Mouse (Mus musculus) heart, postnatal 10 days (tissue): ENCODE results near the gene Yars2. TPM values are rescaled to one million over a fixed set of nuclear protein-coding genes. Genes with fewer than 3 reads are reported as not detected.

Source experiments
- total RNA-seq, 2 experiments: library from RNA; stranded (reverse); gene quantifications; 2 replicates each; pipeline ENCODE4 v1.2.3; 2021

The Yars2 gene
- total RNA-seq, 2 experiments from 2014 or later = 25.0 to 28.6 TPM

Other genes starting within 250 kb of the Yars2 start
- gene Pkp2, start 89.6 kb upstream of the Yars2 start, total RNA-seq = 100 to 1,000 TPM; 118 to 162 TPM
- gene Dnm1l, start 56.0 kb downstream of the Yars2 start, total RNA-seq = 100 to 1,000 TPM; 103 to 105 TPM